Mouse (Mus musculus) lung, postnatal 4 days (tissue): ENCODE results near the gene Kncn.

Source experiments
- DNase-seq, 2 experiments: peaks; one replicate each; pipeline ENCODE4 v3.0.0; 2021

Gene Kncn

DNA sequence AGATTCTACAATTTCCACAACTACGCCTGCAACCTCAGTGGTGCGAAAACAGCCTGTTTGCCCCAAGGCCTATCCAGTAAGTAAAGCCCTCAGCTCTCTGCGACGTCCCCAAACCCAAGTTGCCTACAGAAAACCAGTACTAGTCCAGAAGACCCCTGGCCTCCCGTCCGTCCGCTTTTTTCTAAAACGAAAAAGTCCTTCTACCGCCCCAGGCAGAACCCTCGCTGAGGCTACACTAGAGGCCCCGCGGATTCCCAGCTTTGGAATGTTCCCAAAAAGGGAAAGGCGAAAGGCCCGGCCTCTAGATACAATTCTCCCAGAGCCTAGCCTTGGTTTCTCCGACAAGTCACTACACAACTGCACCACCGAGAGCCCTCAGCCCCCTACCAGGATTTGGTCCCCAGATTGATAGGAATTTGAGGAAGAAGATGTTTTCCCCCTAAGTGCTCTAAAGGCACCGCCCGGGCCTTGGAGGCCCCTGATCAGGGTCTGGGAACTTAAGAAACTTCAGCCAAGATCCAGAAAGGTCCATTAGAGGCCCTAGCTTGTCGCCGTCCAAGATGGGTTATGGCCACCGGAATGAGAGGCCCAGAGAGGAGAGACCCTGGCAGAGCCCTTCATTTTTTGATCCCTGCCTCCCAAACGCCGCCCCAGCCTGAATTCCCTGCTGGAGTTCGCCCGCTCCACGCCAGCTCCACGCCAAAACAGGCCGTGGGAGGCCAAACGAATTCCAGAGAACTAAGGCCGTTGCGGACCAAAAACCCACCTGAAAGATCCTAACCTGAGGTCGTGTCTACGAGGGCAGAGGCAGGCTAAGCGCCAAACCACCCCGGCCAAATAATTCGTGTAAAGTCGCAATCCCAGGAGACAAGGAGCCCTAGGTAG lies 54.3 kb downstream of the Kncn start:
- peak; percentile 38 to 49 for DNase-seq
